Mouse (Mus musculus): Measurements from ENCODE around the gene Utp20.
A peak's percentile ranks its signal among the peaks of the same experiment; 100 is the strongest.
"Not testable (repeated sequence)": the region's sequence is repeated elsewhere in the genome, so short reads cannot be mapped to it uniquely, and the experiment has no call there.

Utp20 gene

GRCm38 (mm10) chr10:88783941-88784340 lies 42.7 kb downstream of the Utp20 start:
- DNase-seq (ENCODE audit: low read depth, low spot score) = no peak

- DNase-seq (ENCODE audit: low read depth, low spot score) = not testable (repeated sequence)
Measured at GRCm38 (mm10) chr10:88783135-88783534, 43.5 kb downstream of the Utp20 start.

- DNase-seq (ENCODE audit: low read depth, low spot score) = no peak
Measured at GRCm38 (mm10) chr10:88780716-88781115, 45.9 kb downstream of the Utp20 start.

- no peak for DNase-seq (ENCODE audit: low read depth, low spot score)
Measured at GRCm38 (mm10) chr10:88776206-88776605, 50.4 kb downstream of the Utp20 start.

GRCm38 (mm10) chr10:88772965-88773364 lies 53.6 kb downstream of the Utp20 start:
- not testable (repeated sequence) for DNase-seq (ENCODE audit: low read depth, low spot score)

GRCm38 (mm10) chr10:88769676-88770075 lies 56.9 kb downstream of the Utp20 start:
- DNase-seq (ENCODE audit: low read depth, low spot score) = no peak

- no peak for DNase-seq (ENCODE audit: low read depth, low spot score)
Measured at GRCm38 (mm10) chr10:88768961-88769360, 57.6 kb downstream of the Utp20 start.

- no peak for DNase-seq (ENCODE audit: low read depth, low spot score)
Measured at GRCm38 (mm10) chr10:88765431-88766142, 61.0 kb downstream of the Utp20 start.

- no peak for DNase-seq (ENCODE audit: low read depth, low spot score)
Measured at GRCm38 (mm10) chr10:88761524-88762212, 64.9 kb downstream of the Utp20 start.

- no peak for DNase-seq (ENCODE audit: low read depth, low spot score)
Measured at GRCm38 (mm10) chr10:88741426-88741825, 85.2 kb downstream of the Utp20 start.

GRCm38 (mm10) chr10:88740781-88741180 lies 85.8 kb downstream of the Utp20 start:
- no peak for DNase-seq (ENCODE audit: low read depth, low spot score)

- no peak for DNase-seq (ENCODE audit: low read depth, low spot score)
Measured at GRCm38 (mm10) chr10:88739818-88740217, 86.8 kb downstream of the Utp20 start.

- not testable (repeated sequence) for DNase-seq (ENCODE audit: low read depth, low spot score)
Measured at GRCm38 (mm10) chr10:88739074-88739473, 87.5 kb downstream of the Utp20 start.

- DNase-seq (ENCODE audit: low read depth, low spot score) = no peak
Measured at GRCm38 (mm10) chr10:88732309-88732622, 94.3 kb downstream of the Utp20 start.

- DNase-seq (ENCODE audit: low read depth, low spot score) = peak; percentile 28
Measured at GRCm38 (mm10) chr10:88731496-88732308, 94.9 kb downstream of the Utp20 start.

GRCm38 (mm10) chr10:88730571-88731495 lies 95.8 kb downstream of the Utp20 start, which contains the start of gene Arl1:
TSS of gene Arl1 (plus strand) at chr10:88730858.
- peak; percentile 91 for DNase-seq (ENCODE audit: low read depth, low spot score)

GRCm38 (mm10) chr10:88728166-88728565 lies 98.4 kb downstream of the Utp20 start:
- DNase-seq (ENCODE audit: low read depth, low spot score) = no peak

- DNase-seq (ENCODE audit: low read depth, low spot score) = peak; percentile 50
Measured at GRCm38 (mm10) chr10:88727128-88727527, 99.5 kb downstream of the Utp20 start.

GRCm38 (mm10) chr10:88725343-88725742 lies 101.3 kb downstream of the Utp20 start:
- DNase-seq (ENCODE audit: low read depth, low spot score) = no peak

- DNase-seq (ENCODE audit: low read depth, low spot score) = no peak
Measured at GRCm38 (mm10) chr10:88719618-88720017, 107.0 kb downstream of the Utp20 start.

- no peak for DNase-seq (ENCODE audit: low read depth, low spot score)
Measured at GRCm38 (mm10) chr10:88717756-88718025, 108.9 kb downstream of the Utp20 start.
